Mouse (Mus musculus) limb, embryonic 14.5 days (tissue): ENCODE measurements around the gene Aen. TPM values are rescaled to one million over a fixed set of nuclear protein-coding genes. Genes with fewer than 3 reads are reported as not detected.

ENCODE experiments used
- ATAC-seq: fragments of 200-750 bp; cut with Nextera tagmentation; 2 replicates; pipeline ENCODE4 v1.8.0; 2017; ENCODE audit warnings: low read depth, moderate number of reproducible peaks, moderate TSS enrichment; ENCODE audit not compliant: low FRiP score
- DNase-seq: peaks from one replicate; pipeline ENCODE4 v3.0.0-alpha.2; 2015; ENCODE audit warnings: low spot score
- H3K27ac ChIP-seq: fragments of 300-500 bp; sonication (generic); replicated peaks from 2 replicates; pipeline ENCODE4 v1.5.1; 2014; ENCODE audit warnings: low read depth, mild to moderate bottlenecking, low read length, moderate library complexity, mixed read lengths
- H3K27me3 ChIP-seq: fragments of 300-500 bp; sonication (generic); 2 replicates; pipeline ENCODE4 v1.6.1; 2014; ENCODE audit warnings: low read length, mixed read lengths; ENCODE audit not compliant: control insufficient read depth, insufficient read depth
- H3K36me3 ChIP-seq: fragments of 300-500 bp; sonication (generic); 2 replicates; pipeline ENCODE4 v1.6.1; 2014; ENCODE audit warnings: mild to moderate bottlenecking, low read length, moderate library complexity, mixed read lengths; ENCODE audit not compliant: control insufficient read depth, insufficient read depth
- H3K4me1 ChIP-seq: fragments of 300-500 bp; sonication (generic); 2 replicates; pipeline ENCODE4 v1.6.1; 2014; ENCODE audit warnings: antibody characterized with exemption, low read length, mixed read lengths; ENCODE audit not compliant: control insufficient read depth, insufficient read depth
- H3K4me2 ChIP-seq: fragments of 300-500 bp; sonication (generic); replicated peaks from 2 replicates; pipeline ENCODE4 v1.6.1; 2014; ENCODE audit warnings: low read depth, mild to moderate bottlenecking, low read length, moderate library complexity; ENCODE audit not compliant: severe bottlenecking
- H3K4me3 ChIP-seq: fragments of 300-500 bp; sonication (generic); replicated peaks from 2 replicates; pipeline ENCODE4 v1.5.1; 2014; ENCODE audit warnings: low read length
- H3K9ac ChIP-seq: fragments of 300-500 bp; sonication (generic); 2 replicates; pipeline ENCODE4 v1.6.1; 2014; ENCODE audit warnings: mild to moderate bottlenecking, low read depth, low read length, moderate library complexity; ENCODE audit not compliant: severe bottlenecking
- H3K9me3 ChIP-seq: fragments of 300-500 bp; sonication (generic); 2 replicates; pipeline ENCODE4 v1.6.1; 2016; ENCODE audit warnings: low read length; ENCODE audit not compliant: control insufficient read depth
- POLR2A ChIP-seq: fragments of 200-500 bp; IDR thresholded peaks from 2 replicates; pipeline ENCODE4 v1.8.0; 2012; ENCODE audit warnings: inconsistent platforms, mild to moderate bottlenecking, moderate library complexity, borderline replicate concordance; ENCODE audit not compliant: insufficient read depth, insufficient read length; ENCODE audit errors: extremely low read depth
- WGBS: fragments of 180-500 bp; shearing (Covaris S2); extraction: QIAGEN DNeasy Blood & Tissue Kit; methylation state at CpG from one replicate; pipeline ENCODE4 v1.1.7; 2014; 5-methylcytosine and 5-hydroxymethylcytosine counted together
- polyA plus RNA-seq, 2 experiments: library from polyadenylated mRNA; depleted of rRNA in 1 of 2; stranded (reverse) in 1 of 2; unstranded in 1 of 2; fragments of >200 nt; fragmentation: Nextera tagmentation in 1 of 2; extraction: Ambion mirVana in 1 of 2; gene quantifications; 2 replicates each; pipeline versions ENCODE4 v1.2.1 to v1.2.3; 2012 to 2014

The Aen gene
- polyA plus RNA-seq (2012; rRNA removed) = 26.1 and 29.2 TPM in 2 replicates
- 33.8 and 34.1 TPM in 2 replicates for polyA plus RNA-seq (2014; fragmentation: Nextera tagmentation; extraction: Ambion mirVana)

DNA sequence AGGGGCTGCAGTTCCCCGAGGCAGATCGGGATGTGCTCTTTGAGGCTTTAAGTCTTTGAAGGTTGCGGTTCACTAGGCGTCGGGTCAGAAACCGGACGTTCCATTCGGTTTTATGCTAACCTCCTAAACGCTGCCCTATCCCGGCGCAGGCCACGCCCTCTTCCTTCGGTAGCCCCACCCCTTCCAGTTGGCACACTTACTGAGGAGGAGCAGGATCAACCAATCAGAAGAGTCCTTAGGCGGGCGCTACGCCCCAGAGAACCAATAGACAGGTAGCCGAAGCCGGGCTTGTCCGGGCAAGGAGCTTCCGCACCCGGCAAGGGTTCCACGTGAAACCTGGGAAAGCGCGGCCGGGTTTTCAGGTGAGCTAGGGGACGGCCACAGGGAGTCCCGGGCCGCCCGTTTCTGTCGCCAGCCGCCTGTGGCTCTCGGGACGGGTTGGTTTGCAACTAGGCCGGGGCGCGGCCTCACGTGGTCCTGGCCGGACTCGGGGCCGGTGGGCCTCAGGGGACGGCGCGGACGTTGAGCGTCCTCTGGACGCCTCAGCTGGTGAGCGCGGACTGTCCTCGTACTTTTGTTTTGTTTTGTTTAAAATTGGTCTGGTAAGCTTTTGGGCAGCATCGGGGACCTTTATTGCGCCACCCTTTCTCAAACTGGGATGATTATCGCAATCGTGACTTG, at the start of gene Aen:
Gene Aen, plus strand, starts transcription at position 202 of the 681 bp plus-strand sequence.
- DNase-seq = peak; percentile 99
- Histone ChIP-seq H3K27me3 (no peaks in the 10 kb centered on the region), H3K4me2 (peak within 1 kb of the TSS; percentile 75), H3K36me3 (no peaks in the 10 kb centered on the region), H3K9ac (peak within 1 kb of the TSS; percentile 68), H3K9me3 (no peaks in the 10 kb centered on the region), H3K4me1 (peaks cover 8% of the 10 kb centered on the region; the same call in 1 of the 2 replicates), H3K27ac (no peak within 1 kb of the TSS), H3K4me3 (peak within 1 kb of the TSS; percentile 80)
- WGBS = under 1% methylated on average over 50 of the region's 53 CpGs
- ATAC-seq = peak; percentile 100
- no peak for TF ChIP-seq POLR2A

DNA sequence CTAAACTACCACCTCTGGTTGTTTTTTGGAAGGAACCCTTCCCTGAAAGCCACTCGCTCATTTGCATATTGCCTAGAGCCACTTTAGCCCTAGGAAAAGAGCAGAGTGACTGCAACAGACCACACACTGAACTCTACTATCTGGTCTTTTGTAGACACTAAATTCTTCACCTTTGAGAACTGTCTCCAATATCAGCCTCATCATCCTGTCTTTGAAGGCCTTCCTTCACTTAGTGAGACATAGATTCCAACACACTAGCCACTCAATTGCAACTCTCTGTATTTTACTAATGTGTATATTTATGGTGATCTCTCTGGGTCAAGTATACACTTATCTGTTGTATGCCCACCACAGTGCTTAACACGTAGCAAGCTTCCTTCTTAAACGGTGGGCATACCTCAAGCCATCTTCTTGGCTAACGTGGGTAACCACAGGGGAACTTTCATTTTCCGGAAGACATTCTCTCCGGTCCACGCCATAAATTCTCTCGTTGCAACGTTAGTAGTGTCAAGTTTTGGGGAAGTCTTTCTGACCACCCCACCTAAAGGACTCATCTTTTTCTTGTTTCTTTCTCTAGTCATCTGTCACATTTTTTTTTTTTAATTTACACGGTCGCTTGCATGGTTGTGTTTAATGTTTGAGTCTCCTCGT, 49.5 kb upstream of the Aen start:
- Histone ChIP-seq H3K4me3 (peak overlapping the region; percentile 87), H3K9me3 (no peaks in the 10 kb centered on the region), H3K27ac (no peak overlapping the region), H3K4me2 (peak overlapping the region; percentile 60), H3K27me3 (no peaks in the 10 kb centered on the region), H3K9ac (peak overlapping the region; percentile 89), H3K4me1 (peaks cover 7% of the 10 kb centered on the region), H3K36me3 (peaks cover 31% of the 10 kb centered on the region)
- no peak for ATAC-seq
- no peak for TF ChIP-seq POLR2A
- DNase-seq = no peak
- WGBS = 35% methylated on average over 12 of the region's 12 CpGs

- 1% methylated on average over 45 of the region's 54 CpGs for WGBS
- TF ChIP-seq POLR2A = peak; percentile 58; the same call in 1 of the 2 replicates
- Histone ChIP-seq H3K4me1 (peaks cover 7% of the 10 kb centered on the region), H3K9me3 (no peaks in the 10 kb centered on the region), H3K9ac (peak within 1 kb of the TSS; percentile 89), H3K36me3 (peaks cover 24% of the 10 kb centered on the region), H3K27me3 (no peaks in the 10 kb centered on the region), H3K27ac (peak within 1 kb of the TSS; percentile 71), H3K4me2 (peak within 1 kb of the TSS; percentile 60), H3K4me3 (peak within 1 kb of the TSS; percentile 87)
- peak; percentile 93 for ATAC-seq
- DNase-seq = peak; percentile 91
Measured at GRCm38 (mm10) chr7:78846737-78847434, 48.8 kb upstream of the Aen start, which contains the start of gene Det1. TSS of gene Det1 (minus strand) at chr7:78847263.

- no peak overlapping the region for H3K27ac ChIP-seq
- H3K4me2 ChIP-seq = no peak overlapping the region
- H3K27me3 ChIP-seq = no peaks in the 10 kb centered on the region
- no peak for ATAC-seq
- no peaks in the 10 kb centered on the region for H3K36me3 ChIP-seq
- H3K9ac ChIP-seq = no peak overlapping the region
- no peaks in the 10 kb centered on the region for H3K4me1 ChIP-seq
- H3K9me3 ChIP-seq = no peaks in the 10 kb centered on the region
- H3K4me3 ChIP-seq = no peak overlapping the region
- no peak for DNase-seq
- TF ChIP-seq POLR2A = no peak
- 63% methylated on average over 4 of the region's 4 CpGs for WGBS
Measured at GRCm38 (mm10) chr7:78854051-78854450, 41.6 kb upstream of the Aen start.

GRCm38 (mm10) chr7:78855044-78855655, 40.5 kb upstream of the Aen start:
- Histone ChIP-seq H3K4me2 (no peak overlapping the region), H3K4me3 (no peak overlapping the region), H3K9me3 (no peaks in the 10 kb centered on the region), H3K4me1 (no peaks in the 10 kb centered on the region), H3K27me3 (no peaks in the 10 kb centered on the region), H3K9ac (no peak overlapping the region), H3K36me3 (no peaks in the 10 kb centered on the region), H3K27ac (no peak overlapping the region)
- WGBS = 66% methylated on average over 5 of the region's 5 CpGs
- DNase-seq (no peak), ATAC-seq (no peak)
- TF ChIP-seq POLR2A = no peak
